Mouse (Mus musculus) monocyte, adult 2 months (primary cell): ENCODE results near the gene Slc9a8.

ENCODE experiments used
- DNase-seq, 2 experiments: peaks; one replicate each; pipeline ENCODE4 v3.0.0; 2022; ENCODE audit warnings: low spot score in 2 of 2, low read depth in 1 of 2

The Slc9a8 gene

DNA sequence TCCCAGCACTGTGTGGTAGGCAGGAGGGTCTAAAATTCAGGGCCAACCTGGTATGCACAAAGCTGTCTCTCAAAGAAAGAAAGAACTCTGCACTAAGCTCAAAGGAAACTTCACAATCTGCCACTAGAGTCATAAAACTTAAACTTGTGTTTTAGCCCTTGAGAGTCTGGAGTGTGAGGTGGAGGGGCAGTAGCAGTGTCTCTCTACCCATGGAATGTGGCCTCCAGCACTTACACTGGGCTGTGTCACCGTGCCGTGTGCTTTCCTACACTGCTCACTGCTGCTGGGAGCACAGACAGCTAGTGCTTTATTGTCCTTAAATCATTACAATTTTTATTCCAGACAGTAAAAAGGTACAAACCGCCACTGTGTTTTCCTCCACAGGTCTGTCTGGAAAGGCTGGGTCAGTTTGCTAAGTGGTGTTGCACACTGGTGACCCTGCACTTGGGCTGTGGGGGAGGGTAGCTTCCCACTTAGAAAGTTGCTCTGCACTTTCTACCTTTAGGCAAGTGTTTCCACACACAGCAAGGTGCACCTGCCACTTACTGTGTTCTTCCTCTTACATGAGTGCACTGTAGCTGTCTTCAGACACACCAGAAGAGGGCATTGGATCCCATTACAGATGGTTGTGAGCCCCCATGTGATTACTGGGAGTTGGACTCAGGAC, 86.3 kb downstream of the Slc9a8 start:
- DNase-seq, result no peak

DNA sequence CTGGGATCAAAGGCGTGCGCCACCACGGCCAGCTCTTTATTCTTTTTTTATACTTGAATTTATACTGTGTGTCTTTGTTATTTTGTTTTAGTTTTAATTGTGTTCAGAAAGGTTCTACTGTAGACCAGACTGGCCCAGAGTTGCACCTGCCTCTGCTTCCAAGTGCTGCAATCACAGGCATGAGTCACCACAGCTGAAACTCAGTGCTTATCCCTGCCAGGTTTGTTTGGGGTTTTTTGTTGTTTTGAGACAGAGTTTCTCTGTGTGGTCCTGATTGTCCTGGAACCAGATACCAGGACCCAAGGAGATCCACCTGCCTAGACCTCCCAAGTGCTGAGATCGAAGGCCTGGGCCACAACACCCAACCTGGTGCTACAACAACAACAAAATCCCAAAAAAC, 87.1 kb downstream of the Slc9a8 start:
- DNase-seq, result no peak

GRCm38 (mm10) chr2:167510485-167510884, 89.0 kb downstream of the Slc9a8 start:
- no peak for DNase-seq

DNA sequence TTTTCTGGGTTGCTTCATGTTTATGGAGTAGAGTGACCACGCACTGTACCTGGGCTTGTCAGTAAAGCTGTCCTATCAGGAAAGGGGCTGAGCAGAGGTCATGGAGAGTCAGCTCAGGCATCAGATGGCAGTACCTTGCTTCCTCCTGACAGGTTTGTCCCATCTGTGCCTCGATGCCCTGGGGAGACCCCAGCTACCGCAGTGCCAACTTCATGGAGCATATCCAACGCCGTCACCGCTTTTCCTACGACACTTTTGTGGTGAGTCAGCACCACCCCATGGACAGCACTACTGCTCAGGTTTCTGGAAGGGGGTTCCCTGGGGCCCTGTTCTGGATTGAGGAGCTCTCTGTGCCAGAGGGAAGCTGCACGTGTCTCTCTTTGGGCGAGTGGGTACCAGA, 90.9 kb downstream of the Slc9a8 start:
- no peak for DNase-seq

GRCm38 (mm10) chr2:167512970-167513369, 91.5 kb downstream of the Slc9a8 start:
- no peak for DNase-seq

DNA sequence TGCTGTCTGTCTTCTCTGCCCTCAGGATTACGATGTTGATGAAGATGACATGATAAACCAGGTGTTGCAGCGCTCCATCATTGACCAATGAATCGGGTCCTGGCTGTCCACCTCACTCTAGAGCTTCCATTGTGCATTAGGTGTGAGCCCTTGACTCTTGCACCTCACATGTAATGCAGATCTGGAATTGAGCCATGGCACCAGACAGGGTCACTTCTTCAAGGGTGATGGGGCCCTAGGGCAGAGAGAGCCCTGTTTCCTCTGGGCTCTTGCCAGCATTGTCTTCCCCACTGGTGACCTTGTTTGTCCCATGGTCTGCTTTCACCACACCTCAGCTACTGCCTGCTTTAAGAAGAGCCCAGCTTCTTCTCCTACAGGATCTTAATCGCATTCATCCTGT, 93.1 kb downstream of the Slc9a8 start:
- DNase-seq, result no peak

GRCm38 (mm10) chr2:167515688-167516087, 94.2 kb downstream of the Slc9a8 start:
- no peak for DNase-seq

DNA sequence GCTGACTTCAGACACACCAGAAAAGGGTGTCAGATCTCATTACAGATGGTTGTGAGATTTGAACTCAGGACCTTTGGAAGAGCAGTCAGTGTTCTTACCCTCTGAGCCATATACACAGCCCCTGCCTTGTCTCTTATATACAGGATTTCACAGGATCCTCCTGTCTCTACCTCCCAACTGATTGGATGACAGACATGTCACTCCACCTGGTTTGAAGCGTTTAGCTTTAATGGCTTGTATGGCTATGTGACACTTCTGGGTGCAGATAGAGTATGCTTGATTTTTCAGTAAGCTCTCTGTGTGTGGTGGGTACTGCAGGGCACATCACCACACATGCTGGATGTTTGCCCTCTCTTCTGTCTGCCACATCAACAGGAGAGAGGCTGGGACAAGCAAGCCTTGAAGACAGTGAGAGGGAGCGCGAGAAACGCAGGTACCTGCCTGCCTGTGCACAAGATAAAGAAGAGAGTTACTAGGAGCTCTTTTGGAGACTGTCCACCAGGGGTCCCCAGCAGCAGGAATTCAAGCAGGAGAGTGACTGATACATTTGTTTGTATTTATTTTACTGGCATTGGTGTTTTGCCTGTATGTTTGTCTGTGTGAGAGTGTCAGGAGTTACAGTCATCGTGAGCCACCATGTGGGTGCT, 98.2 kb downstream of the Slc9a8 start:
- no peak for DNase-seq
